9 mouse cellular contexts compared by ENCODE assay signal in genomic region chr16:20619541-20620398, GRCm38 (mm10). TPM values are rescaled to one million over a fixed set of nuclear protein-coding genes. Genes with fewer than 3 reads are reported as not detected.
A peak's percentile ranks its signal among the peaks of the same experiment; 100 is the strongest.
DNase-seq lines count a peak whose midpoint lies in the region; ATAC-seq and TF ChIP-seq lines count a peak whose summit lies in the region.
"Had no signal": no experiment of that assay in that cellular context is flagged by ENCODE, and none has a peak within 500 bp of the region (broad histone marks: within the 10 kb centered on the region; RNA-seq: fewer than 3 reads in every experiment).

No protein-coding gene starts in this region.

- H3K4me1 ChIP-seq in ES-Bruce4 (ENCODE audit: control insufficient read depth, insufficient read depth, low read length) = no peaks in the 10 kb centered on the region
- H3K4me1 ChIP-seq in heart, embryonic 16.5 days (ENCODE audit: control insufficient read depth, insufficient read depth, low read length) = peaks cover 19% of the 10 kb centered on the region
- H3K4me1 ChIP-seq in midbrain, embryonic 14.5 days (ENCODE audit: control insufficient read depth, insufficient read depth, low read length) = peaks cover 24% of the 10 kb centered on the region

- no peaks in the 10 kb centered on the region for H3K9me3 ChIP-seq in ES-Bruce4 (replicated peaks; ENCODE audit: control insufficient read depth, insufficient read depth, low read length, poor library complexity, severe bottlenecking)
- H3K9me3 ChIP-seq in heart, embryonic 16.5 days (replicated peaks; ENCODE audit: control insufficient read depth, low read length) = no peaks in the 10 kb centered on the region
- H3K9me3 ChIP-seq in midbrain, embryonic 14.5 days (ENCODE audit: control insufficient read depth, low read length) = no peaks in the 10 kb centered on the region

- no peak for TF ChIP-seq EP300 in ES-Bruce4 (IDR thresholded peaks at IDR 0.05; ENCODE audit: insufficient read depth, low read depth, low read length)

- no peak overlapping the region for H3K27ac ChIP-seq in ES-Bruce4 (ENCODE audit: insufficient read depth, low read length)
- H3K27ac ChIP-seq in heart, embryonic 16.5 days (ENCODE audit: low read length) = no peak overlapping the region
- peak overlapping the region; percentile 93 for H3K27ac ChIP-seq in midbrain, embryonic 14.5 days (replicated peaks; ENCODE audit: low read depth, low read length)

- peak; percentile 54 for ATAC-seq in common myeloid progenitor, adult 5-6 weeks (replicated peaks; ENCODE audit: low read depth, poor library complexity, severe bottlenecking)
- peak; percentile 62 for ATAC-seq in heart, embryonic 16.5 days (replicated peaks; ENCODE audit: extremely low read depth, insufficient read depth, low FRiP score)
- ATAC-seq in midbrain, embryonic 14.5 days (ENCODE audit: low FRiP score, low TSS enrichment) = peak; percentile 36

- WGBS in heart, embryonic 16.5 days = 3% methylated on average over 73 of the region's 83 CpGs
- 1% methylated on average over 80 of the region's 83 CpGs for WGBS in midbrain, embryonic 14.5 days

- H3K9ac ChIP-seq in ES-Bruce4 (ENCODE audit: low read depth, poor library complexity, severe bottlenecking) = peak overlapping the region; percentile 94; the same call in 1 of the 2 replicates
- H3K9ac ChIP-seq in heart, embryonic 16.5 days (ENCODE audit: low read length) = no peak overlapping the region
- peak overlapping the region; percentile 83 for H3K9ac ChIP-seq in midbrain, embryonic 14.5 days (replicated peaks; ENCODE audit: low read length)

- no peak for TF ChIP-seq CTCF in ES-Bruce4 (IDR thresholded peaks at IDR 0.05; ENCODE audit: low read depth, low read length)

- H3K4me2 ChIP-seq in heart, embryonic 16.5 days (ENCODE audit: low read depth, low read length) = peak overlapping the region; percentile 98
- peak overlapping the region; percentile 89 for H3K4me2 ChIP-seq in midbrain, embryonic 14.5 days (ENCODE audit: low read length)

- H3K36me3 ChIP-seq in ES-Bruce4 (ENCODE audit: control insufficient read depth, insufficient read depth, low read length, poor library complexity, severe bottlenecking) = no peaks in the 10 kb centered on the region
- no peaks in the 10 kb centered on the region for H3K36me3 ChIP-seq in heart, embryonic 16.5 days (ENCODE audit: control insufficient read depth, insufficient read depth)
- H3K36me3 ChIP-seq in midbrain, embryonic 14.5 days (ENCODE audit: control insufficient read depth, insufficient read depth, low read length) = 0 out of 2 replicates have a peak, but pooled peaks cover 4% of the 10 kb centered on the region

- peak overlapping the region; percentile 55 for H3K4me3 ChIP-seq in ES-Bruce4 (ENCODE audit: low read depth, low read length)
- H3K4me3 ChIP-seq in heart, embryonic 16.5 days (ENCODE audit: low read length) = peak overlapping the region; percentile 72
- peak overlapping the region; percentile 82 for H3K4me3 ChIP-seq in midbrain, embryonic 14.5 days (replicated peaks; ENCODE audit: low read depth, low read length)

- H3K27me3 ChIP-seq in ES-Bruce4 (ENCODE audit: control insufficient read depth, insufficient read depth, low read length, poor library complexity, severe bottlenecking) = no peaks in the 10 kb centered on the region
- H3K27me3 ChIP-seq in heart, embryonic 16.5 days (ENCODE audit: control insufficient read depth, insufficient read depth, low read length) = peaks cover 36% of the 10 kb centered on the region
- no peaks in the 10 kb centered on the region for H3K27me3 ChIP-seq in midbrain, embryonic 14.5 days (ENCODE audit: control insufficient read depth, insufficient read depth, low read length)

- no peak for TF ChIP-seq POLR2A in ES-Bruce4 (IDR thresholded peaks at IDR 0.05; ENCODE audit: insufficient read depth, low read length)

- DNase-seq in gastrocnemius, postnatal 10 days = peak; percentile 47
- DNase-seq in gastrocnemius, adult 18-20 months (ENCODE audit: low spot score) = no peak
- DNase-seq in kidney, postnatal 4 days = peak; percentile 64 to 76
- DNase-seq in midbrain, embryonic 14.5 days = peak; percentile 67
- DNase-seq in frontal cortex, postnatal 36 days (ENCODE audit: low spot score in 2 of 2) = no peak

RNA-seq across cellular contexts. Expression of gene Camk2n2, which starts 1.3 kb away (rescaled TPM):
- total RNA-seq in gastrocnemius, postnatal 10 days (2021) = 1 to 10 TPM; 2.6 to 3.0 TPM
- 1 to 10 TPM; 1.1 to 1.2 TPM for total RNA-seq in gastrocnemius, adult 18-20 months (2021)
- 1.7 and 2.4 TPM in 2 replicates for polyA plus RNA-seq in ES-Bruce4 (2011; ENCODE audit: insufficient read depth, insufficient read length, low read depth, missing spikeins)
- total RNA-seq in common myeloid progenitor, adult 5-6 weeks (2017) = not detected in 2 replicates
- 0.35 and 0.37 TPM in 2 replicates for polyA plus RNA-seq in heart, embryonic 16.5 days (2015; fragmentation: Nextera tagmentation; extraction: Ambion mirVana)
- 35.6 and 54.4 TPM in 2 replicates for polyA plus RNA-seq in midbrain, embryonic 14.5 days (2014; fragmentation: Nextera tagmentation; extraction: Ambion mirVana)
- total RNA-seq: neutrophil, adult 5-6 weeks had no signal

RNA-seq across cellular contexts. Expression of gene Alg3, which starts 8.2 kb away (rescaled TPM):
- 10 to 100 TPM; 10.6 to 11.5 TPM for total RNA-seq in gastrocnemius, postnatal 10 days (2021)
- 10 to 100 TPM; 12.7 to 13.7 TPM for total RNA-seq in gastrocnemius, adult 18-20 months (2021)
- polyA plus RNA-seq in ES-Bruce4 (2011; ENCODE audit: insufficient read depth, insufficient read length, low read depth, missing spikeins) = 36.7 and 39.3 TPM in 2 replicates
- total RNA-seq in common myeloid progenitor, adult 5-6 weeks (2017) = 17.0 and 22.6 TPM in 2 replicates
- 28.4 and 28.6 TPM in 2 replicates for polyA plus RNA-seq in heart, embryonic 16.5 days (2015; fragmentation: Nextera tagmentation; extraction: Ambion mirVana)
- 43.4 and 46.3 TPM in 2 replicates for polyA plus RNA-seq in midbrain, embryonic 14.5 days (2014; fragmentation: Nextera tagmentation; extraction: Ambion mirVana)

RNA-seq across cellular contexts. Expression of gene Gm49333, which starts 8.4 kb away (rescaled TPM):
- total RNA-seq in gastrocnemius, postnatal 10 days (2021) = under 1 TPM; 0.09 to 0.42 TPM
- under 1 TPM; 0.11 to 0.17 TPM for total RNA-seq in gastrocnemius, adult 18-20 months (2021)
- polyA plus RNA-seq in ES-Bruce4 (2011; ENCODE audit: insufficient read depth, insufficient read length, low read depth, missing spikeins) = not detected in 2 replicates
- not detected in 2 replicates for total RNA-seq in common myeloid progenitor, adult 5-6 weeks (2017)
- polyA plus RNA-seq in heart, embryonic 16.5 days (2015; fragmentation: Nextera tagmentation; extraction: Ambion mirVana) = not detected in 2 replicates
- not detected in 2 replicates for polyA plus RNA-seq in midbrain, embryonic 14.5 days (2014; fragmentation: Nextera tagmentation; extraction: Ambion mirVana)
- total RNA-seq: neutrophil, adult 5-6 weeks had no signal

RNA-seq across cellular contexts. Expression of gene Eef1akmt4, which starts 8.4 kb away (rescaled TPM):
- 1 to 10 TPM; 4.8 to 5.7 TPM for total RNA-seq in gastrocnemius, postnatal 10 days (2021)
- total RNA-seq in gastrocnemius, adult 18-20 months (2021) = 1 to 10 TPM; 3.7 to 4.1 TPM
- polyA plus RNA-seq in ES-Bruce4 (2011; ENCODE audit: insufficient read depth, insufficient read length, low read depth, missing spikeins) = 9.4 and 10.8 TPM in 2 replicates
- 6.1 and 12.1 TPM in 2 replicates for total RNA-seq in common myeloid progenitor, adult 5-6 weeks (2017)
- polyA plus RNA-seq in heart, embryonic 16.5 days (2015; fragmentation: Nextera tagmentation; extraction: Ambion mirVana) = 18.9 and 19.9 TPM in 2 replicates
- 10.5 and 12.0 TPM in 2 replicates for polyA plus RNA-seq in midbrain, embryonic 14.5 days (2014; fragmentation: Nextera tagmentation; extraction: Ambion mirVana)

RNA-seq across cellular contexts. Expression of gene Ece2, which starts 9.9 kb away (rescaled TPM):
- total RNA-seq in gastrocnemius, postnatal 10 days (2021) = under 1 TPM in 1 of 2 experiments, not detected in 1; 0.63 TPM
- total RNA-seq in gastrocnemius, adult 18-20 months (2021) = under 1 TPM in 1 of 2 experiments, not detected in 1; 0.41 TPM
- 3.4 and 3.6 TPM in 2 replicates for polyA plus RNA-seq in ES-Bruce4 (2011; ENCODE audit: insufficient read depth, insufficient read length, low read depth, missing spikeins)
- 0.29 TPM in 1 of 2 replicates, not detected in the other for total RNA-seq in common myeloid progenitor, adult 5-6 weeks (2017)
- 0.87 and 1.2 TPM in 2 replicates for polyA plus RNA-seq in heart, embryonic 16.5 days (2015; fragmentation: Nextera tagmentation; extraction: Ambion mirVana)
- 8.5 and 11.9 TPM in 2 replicates for polyA plus RNA-seq in midbrain, embryonic 14.5 days (2014; fragmentation: Nextera tagmentation; extraction: Ambion mirVana)
- total RNA-seq: neutrophil, adult 5-6 weeks had no signal

Comparison
In these comparisons a context has a peak if more than half of its experiments do, and no peak if none do; other contexts are left out.
1. DNase-seq: peak in gastrocnemius, postnatal 10 days (single experiment), kidney, postnatal 4 days (2 of 2) and midbrain, embryonic 14.5 days (single experiment); none in gastrocnemius, adult 18-20 months (single experiment) and frontal cortex, postnatal 36 days (0 of 2).
2. Peak in every context shown above with its lines, with median percentiles within 50 percentile points of each other: H3K4me3 ChIP-seq and ATAC-seq.